In the genomic region with DNA sequence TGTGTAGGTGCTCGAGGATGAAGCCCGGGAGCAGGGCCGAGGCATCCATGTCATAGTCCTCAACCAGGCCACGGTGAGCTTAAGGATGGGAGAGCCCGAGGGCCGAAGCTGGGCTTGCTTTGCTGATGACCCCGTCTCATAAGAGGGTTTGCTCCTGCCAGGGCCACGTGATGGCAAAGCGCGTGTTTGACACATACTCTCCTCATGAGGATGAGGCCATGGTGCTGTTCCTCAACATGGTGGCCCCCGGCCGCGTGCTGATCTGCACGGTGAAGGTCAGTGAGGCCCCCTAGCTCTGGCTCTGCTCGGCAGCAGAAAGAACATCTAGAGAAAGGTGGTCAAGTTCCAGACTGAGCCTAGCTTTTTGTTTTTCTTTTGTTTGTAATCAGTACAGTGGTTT, we compare ENCODE assay signal across 28 mouse cellular contexts. TPM values are rescaled to one million over a fixed set of nuclear protein-coding genes. Genes with fewer than 3 reads are reported as not detected.
DNase-seq lines count a peak whose midpoint lies in the region; ATAC-seq and TF ChIP-seq lines count a peak whose summit lies in the region.
"Had no signal": no experiment of that assay in that cellular context is flagged by ENCODE, and none has a peak within 500 bp of the region (broad histone marks: within the 10 kb centered on the region; RNA-seq: fewer than 3 reads in every experiment).

No protein-coding gene starts in this region.

- peaks cover 2% of the 10 kb centered on the region for H3K4me1 ChIP-seq in heart, adult 2 months (ENCODE audit: control insufficient read depth, insufficient read depth, low read length)
- H3K4me1 ChIP-seq in intestine, embryonic 15.5 days (replicated peaks): peaks cover 15% of the 10 kb centered on the region
- peaks cover 10% of the 10 kb centered on the region; the same call in 1 of the 2 replicates for H3K4me1 ChIP-seq in intestine, embryonic 16.5 days (ENCODE audit: control insufficient read depth, insufficient read depth, low read length)
- peaks cover 18% of the 10 kb centered on the region for H3K4me1 ChIP-seq in midbrain, embryonic 13.5 days (replicated peaks)
- H3K4me1 ChIP-seq in midbrain, embryonic 10.5 days: peaks cover 19% of the 10 kb centered on the region
- no peaks in the 10 kb centered on the region for H3K4me1 ChIP-seq in intestine, postnatal 0 days (replicated peaks; ENCODE audit: control insufficient read depth, insufficient read depth, low read length)

- TF ChIP-seq CTCF in heart, adult 2 months (IDR thresholded peaks at IDR 0.05): no peak
- TF ChIP-seq CTCF in intestine, postnatal 0 days (IDR thresholded peaks at IDR 0.05; ENCODE audit: low read depth): no peak

- TF ChIP-seq POLR2A in heart, adult 2 months (IDR thresholded peaks at IDR 0.05; ENCODE audit: insufficient read depth, low read depth, low read length): no peak

- H3K36me3 ChIP-seq in heart, adult 2 months (ENCODE audit: control insufficient read depth, insufficient read depth, low read length): no peaks in the 10 kb centered on the region
- H3K36me3 ChIP-seq in intestine, embryonic 15.5 days: peaks cover 33% of the 10 kb centered on the region
- peaks cover 30% of the 10 kb centered on the region for H3K36me3 ChIP-seq in intestine, embryonic 16.5 days (ENCODE audit: control insufficient read depth, insufficient read depth, low read length)
- H3K36me3 ChIP-seq in midbrain, embryonic 13.5 days: peaks cover 60% of the 10 kb centered on the region
- peaks cover 62% of the 10 kb centered on the region for H3K36me3 ChIP-seq in midbrain, embryonic 10.5 days
- peaks cover 49% of the 10 kb centered on the region for H3K36me3 ChIP-seq in intestine, postnatal 0 days (ENCODE audit: control insufficient read depth, insufficient read depth)

- H3K9me3 ChIP-seq in intestine, embryonic 15.5 days: no peaks in the 10 kb centered on the region
- no peaks in the 10 kb centered on the region for H3K9me3 ChIP-seq in intestine, embryonic 16.5 days (ENCODE audit: control insufficient read depth, low read length)
- no peaks in the 10 kb centered on the region for H3K9me3 ChIP-seq in midbrain, embryonic 13.5 days
- H3K9me3 ChIP-seq in midbrain, embryonic 10.5 days (replicated peaks): no peaks in the 10 kb centered on the region
- H3K9me3 ChIP-seq in intestine, postnatal 0 days (ENCODE audit: control insufficient read depth): no peaks in the 10 kb centered on the region
- H3K9me3 ChIP-seq: embryonic facial prominence, embryonic 10.5 days; embryonic facial prominence, embryonic 12.5 days; forebrain, embryonic 13.5 days; G1E had no signal

- H3K79me2 ChIP-seq in heart, adult 2 months (replicated peaks; ENCODE audit: control insufficient read depth, insufficient read depth, low read length): 0 out of 2 replicates have a peak, but pooled peaks cover 2% of the 10 kb centered on the region

- DNase-seq in heart, adult 11 months: peak; percentile 90
- no peak for DNase-seq in heart, adult 2 months
- DNase-seq in midbrain, embryonic 10.5 days (ENCODE audit: low spot score): no peak
- DNase-seq: adrenal gland, adult 8-10 months; adrenal gland, postnatal 14 days; adrenal gland, postnatal 36 days; B cell, adult 2 months; cerebellum, adult 11-12 months; cerebellum, adult 2 months; cerebellum, adult 9-10 months; cerebellum, postnatal 10 days; cerebellum, postnatal 25 days had no signal

- no peak for ATAC-seq in intestine, embryonic 15.5 days
- no peak for ATAC-seq in intestine, embryonic 16.5 days
- no peak for ATAC-seq in midbrain, embryonic 13.5 days
- ATAC-seq in intestine, postnatal 0 days: no peak
- ATAC-seq: activated CD4-positive, CD25-positive, alpha-beta regulatory T cell, adult 4 months; CD4-positive, CD25-positive, alpha-beta regulatory T cell, adult 4 months; forebrain, embryonic 13.5 days; Patski had no signal

- TF ChIP-seq EP300 in heart, adult 2 months (IDR thresholded peaks at IDR 0.05; ENCODE audit: insufficient read depth, low read depth, low read length): no peak

- H3K4me3 ChIP-seq in heart, adult 2 months: no peak overlapping the region
- no peak overlapping the region for H3K4me3 ChIP-seq in intestine, embryonic 15.5 days (replicated peaks)
- H3K4me3 ChIP-seq in intestine, embryonic 16.5 days (ENCODE audit: low read length): no peak overlapping the region
- no peak overlapping the region for H3K4me3 ChIP-seq in midbrain, embryonic 13.5 days (replicated peaks)
- H3K4me3 ChIP-seq in midbrain, embryonic 10.5 days: no peak overlapping the region
- no peak overlapping the region for H3K4me3 ChIP-seq in intestine, postnatal 0 days (ENCODE audit: low read depth, low read length)
- H3K4me3 ChIP-seq: embryonic facial prominence, embryonic 10.5 days; embryonic facial prominence, embryonic 12.5 days; forebrain, embryonic 13.5 days had no signal

- WGBS in heart, adult 2 months: 92% methylated on average over 15 of the region's 15 CpGs
- 93% methylated on average over 15 of the region's 15 CpGs for WGBS in intestine, embryonic 15.5 days
- 94% methylated on average over 15 of the region's 15 CpGs for WGBS in intestine, embryonic 16.5 days
- WGBS in midbrain, embryonic 13.5 days: 94% methylated on average over 15 of the region's 15 CpGs
- WGBS in midbrain, embryonic 10.5 days: 96% methylated on average over 15 of the region's 15 CpGs
- 94% methylated on average over 15 of the region's 15 CpGs for WGBS in intestine, postnatal 0 days

- no peak overlapping the region for H3K4me2 ChIP-seq in intestine, embryonic 15.5 days (replicated peaks)
- no peak overlapping the region for H3K4me2 ChIP-seq in intestine, embryonic 16.5 days (ENCODE audit: low read depth, low read length)
- no peak overlapping the region for H3K4me2 ChIP-seq in midbrain, embryonic 13.5 days (replicated peaks)
- no peak overlapping the region for H3K4me2 ChIP-seq in intestine, postnatal 0 days (replicated peaks; ENCODE audit: low read depth)
- H3K4me2 ChIP-seq: embryonic facial prominence, embryonic 12.5 days; forebrain, embryonic 13.5 days had no signal

- H3K27ac ChIP-seq in heart, adult 2 months: no peak overlapping the region
- H3K27ac ChIP-seq in intestine, embryonic 15.5 days: no peak overlapping the region
- no peak overlapping the region for H3K27ac ChIP-seq in intestine, embryonic 16.5 days (ENCODE audit: low read length)
- no peak overlapping the region; the same call in 1 of the 2 replicates for H3K27ac ChIP-seq in midbrain, embryonic 13.5 days
- H3K27ac ChIP-seq in midbrain, embryonic 10.5 days (replicated peaks): no peak overlapping the region
- 0 out of 2 replicates have a peak overlapping the region, but pooled peaks have one; percentile 4 for H3K27ac ChIP-seq in intestine, postnatal 0 days (ENCODE audit: low read depth, low read length)
- H3K27ac ChIP-seq: embryonic facial prominence, embryonic 10.5 days; embryonic facial prominence, embryonic 12.5 days; forebrain, embryonic 13.5 days had no signal

- intact Hi-C loops in heart, adult 2 months (cut with DNase I): no loop called here

- H3K27me3 ChIP-seq in heart, adult 2 months (ENCODE audit: control insufficient read depth, insufficient read depth, low read length): no peaks in the 10 kb centered on the region
- no peaks in the 10 kb centered on the region for H3K27me3 ChIP-seq in intestine, embryonic 15.5 days (replicated peaks)
- no peaks in the 10 kb centered on the region for H3K27me3 ChIP-seq in intestine, embryonic 16.5 days (replicated peaks; ENCODE audit: control insufficient read depth, insufficient read depth, low read length)
- H3K27me3 ChIP-seq in midbrain, embryonic 13.5 days: no peaks in the 10 kb centered on the region; the same call in 1 of the 2 replicates
- H3K27me3 ChIP-seq in midbrain, embryonic 10.5 days (ENCODE audit: low read depth, poor library complexity, severe bottlenecking): no peaks in the 10 kb centered on the region
- no peaks in the 10 kb centered on the region for H3K27me3 ChIP-seq in intestine, postnatal 0 days (replicated peaks; ENCODE audit: control insufficient read depth, insufficient read depth, low read length)
- H3K27me3 ChIP-seq: CH12.LX; embryonic facial prominence, embryonic 12.5 days; forebrain, embryonic 13.5 days; Patski had no signal

- no peak overlapping the region for H3K9ac ChIP-seq in heart, adult 2 months (ENCODE audit: low read depth, low read length)
- H3K9ac ChIP-seq in intestine, embryonic 15.5 days: 0 out of 2 replicates have a peak overlapping the region, but pooled peaks have one; percentile 13
- H3K9ac ChIP-seq in intestine, embryonic 16.5 days (ENCODE audit: low read depth, low read length): no peak overlapping the region
- peak overlapping the region; percentile 29; the same call in 1 of the 2 replicates for H3K9ac ChIP-seq in midbrain, embryonic 13.5 days (replicated peaks)
- no peak overlapping the region for H3K9ac ChIP-seq in intestine, postnatal 0 days (ENCODE audit: low read depth, low read length)
- H3K9ac ChIP-seq: forebrain, embryonic 13.5 days had no signal

RNA-seq across cellular contexts. Expression of gene Lurap1, which starts 1.6 kb away (rescaled TPM):
- 1 to 10 TPM; 4.5 to 5.4 TPM for total RNA-seq in heart, adult 2 months (2021)
- 2.0 and 2.9 TPM in 2 replicates for polyA plus RNA-seq in heart, adult 2 months (2012; rRNA removed)
- 1.5 and 1.6 TPM in 2 replicates for polyA plus RNA-seq in intestine, embryonic 15.5 days (2015; fragmentation: Nextera tagmentation; extraction: Ambion mirVana)
- polyA plus RNA-seq in intestine, embryonic 16.5 days (2015; fragmentation: Nextera tagmentation; extraction: Ambion mirVana): 1.1 and 1.4 TPM in 2 replicates
- polyA plus RNA-seq in midbrain, embryonic 13.5 days (2015; fragmentation: Nextera tagmentation; extraction: Ambion mirVana): 1.5 and 2.2 TPM in 2 replicates
- polyA plus RNA-seq in midbrain, embryonic 10.5 days (2016; fragmentation: Nextera tagmentation; extraction: Ambion mirVana): 2.2 and 2.7 TPM in 2 replicates
- 0.56 and 0.68 TPM in 2 replicates for polyA plus RNA-seq in intestine, postnatal 0 days (2015; fragmentation: Nextera tagmentation; extraction: Ambion mirVana)
- total RNA-seq: CH12.LX had no signal

RNA-seq across cellular contexts. Expression of gene Tspan1, which starts 14.7 kb away (rescaled TPM):
- not detected for total RNA-seq in heart, adult 2 months (2021)
- polyA plus RNA-seq in heart, adult 2 months (2012; rRNA removed): 4.9 TPM in 1 of 2 replicates, not detected in the other
- 35.7 and 43.6 TPM in 2 replicates for polyA plus RNA-seq in intestine, embryonic 15.5 days (2015; fragmentation: Nextera tagmentation; extraction: Ambion mirVana)
- 48.9 and 52.5 TPM in 2 replicates for polyA plus RNA-seq in intestine, embryonic 16.5 days (2015; fragmentation: Nextera tagmentation; extraction: Ambion mirVana)
- polyA plus RNA-seq in midbrain, embryonic 13.5 days (2015; fragmentation: Nextera tagmentation; extraction: Ambion mirVana): 0.11 TPM in 1 of 2 replicates, not detected in the other
- 0.06 TPM in 1 of 2 replicates, not detected in the other for polyA plus RNA-seq in midbrain, embryonic 10.5 days (2016; fragmentation: Nextera tagmentation; extraction: Ambion mirVana)
- 40.1 and 63.8 TPM in 2 replicates for polyA plus RNA-seq in intestine, postnatal 0 days (2015; fragmentation: Nextera tagmentation; extraction: Ambion mirVana)
- total RNA-seq: adrenal gland, adult 18-20 months; adrenal gland, adult 8-10 months; adrenal gland, postnatal 14 days; adrenal gland, postnatal 36 days had no signal
- polyA plus RNA-seq: activated CD4-positive, CD25-positive, alpha-beta regulatory T cell, adult 4 months; G1E had no signal

RNA-seq across cellular contexts. Expression of gene 1700042G07Rik, which starts 20.5 kb away (rescaled TPM):
- not detected for total RNA-seq in heart, adult 2 months (2021)
- 0.45 TPM in 1 of 2 replicates, not detected in the other for polyA plus RNA-seq in heart, adult 2 months (2012; rRNA removed)
- not detected in 2 replicates for polyA plus RNA-seq in intestine, embryonic 15.5 days (2015; fragmentation: Nextera tagmentation; extraction: Ambion mirVana)
- not detected in 2 replicates for polyA plus RNA-seq in intestine, embryonic 16.5 days (2015; fragmentation: Nextera tagmentation; extraction: Ambion mirVana)
- polyA plus RNA-seq in midbrain, embryonic 13.5 days (2015; fragmentation: Nextera tagmentation; extraction: Ambion mirVana): not detected in 2 replicates
- polyA plus RNA-seq in midbrain, embryonic 10.5 days (2016; fragmentation: Nextera tagmentation; extraction: Ambion mirVana): not detected in 2 replicates
- not detected in 2 replicates for polyA plus RNA-seq in intestine, postnatal 0 days (2015; fragmentation: Nextera tagmentation; extraction: Ambion mirVana)
- total RNA-seq: adrenal gland, adult 18-20 months; adrenal gland, adult 8-10 months; adrenal gland, postnatal 14 days; adrenal gland, postnatal 36 days; CH12.LX; G1E had no signal
- polyA plus RNA-seq: activated CD4-positive, CD25-positive, alpha-beta regulatory T cell, adult 4 months; CD4-positive, CD25-positive, alpha-beta regulatory T cell, adult 4 months; cerebellum, adult 2 months; cortical plate, adult 2 months; embryonic facial prominence, embryonic 10.5 days; embryonic facial prominence, embryonic 12.5 days; embryonic facial prominence, embryonic 14.5 days; forebrain, embryonic 11.5 days; forebrain, embryonic 13.5 days; G1E; Patski had no signal

RNA-seq across cellular contexts. Expression of gene Gm49337, which starts 20.5 kb away (rescaled TPM):
- total RNA-seq in heart, adult 2 months (2021): under 1 TPM; 0.16 to 0.37 TPM
- not detected in 2 replicates for polyA plus RNA-seq in heart, adult 2 months (2012; rRNA removed)
- not detected in 2 replicates for polyA plus RNA-seq in intestine, embryonic 15.5 days (2015; fragmentation: Nextera tagmentation; extraction: Ambion mirVana)
- not detected in 2 replicates for polyA plus RNA-seq in intestine, embryonic 16.5 days (2015; fragmentation: Nextera tagmentation; extraction: Ambion mirVana)
- polyA plus RNA-seq in midbrain, embryonic 13.5 days (2015; fragmentation: Nextera tagmentation; extraction: Ambion mirVana): not detected in 2 replicates
- polyA plus RNA-seq in midbrain, embryonic 10.5 days (2016; fragmentation: Nextera tagmentation; extraction: Ambion mirVana): not detected in 2 replicates
- not detected in 2 replicates for polyA plus RNA-seq in intestine, postnatal 0 days (2015; fragmentation: Nextera tagmentation; extraction: Ambion mirVana)
- total RNA-seq: adrenal gland, adult 18-20 months; adrenal gland, adult 8-10 months; adrenal gland, postnatal 14 days; adrenal gland, postnatal 36 days; CH12.LX; G1E had no signal
- polyA plus RNA-seq: activated CD4-positive, CD25-positive, alpha-beta regulatory T cell, adult 4 months; CD4-positive, CD25-positive, alpha-beta regulatory T cell, adult 4 months; cerebellum, adult 2 months; cortical plate, adult 2 months; embryonic facial prominence, embryonic 10.5 days; embryonic facial prominence, embryonic 12.5 days; embryonic facial prominence, embryonic 14.5 days; forebrain, embryonic 11.5 days; forebrain, embryonic 13.5 days; G1E; Patski had no signal

RNA-seq across cellular contexts. Expression of gene Pomgnt1, which starts 29.1 kb away (rescaled TPM):
- 10 to 100 TPM; 52.7 to 59.5 TPM for total RNA-seq in heart, adult 2 months (2021)
- polyA plus RNA-seq in heart, adult 2 months (2012; rRNA removed): 44.4 and 65.2 TPM in 2 replicates
- 45.8 and 48.0 TPM in 2 replicates for polyA plus RNA-seq in intestine, embryonic 15.5 days (2015; fragmentation: Nextera tagmentation; extraction: Ambion mirVana)
- 35.2 and 39.9 TPM in 2 replicates for polyA plus RNA-seq in intestine, embryonic 16.5 days (2015; fragmentation: Nextera tagmentation; extraction: Ambion mirVana)
- 51.8 and 56.9 TPM in 2 replicates for polyA plus RNA-seq in midbrain, embryonic 13.5 days (2015; fragmentation: Nextera tagmentation; extraction: Ambion mirVana)
- 55.9 TPM in 2 replicates for polyA plus RNA-seq in midbrain, embryonic 10.5 days (2016; fragmentation: Nextera tagmentation; extraction: Ambion mirVana)
- 18.1 and 18.2 TPM in 2 replicates for polyA plus RNA-seq in intestine, postnatal 0 days (2015; fragmentation: Nextera tagmentation; extraction: Ambion mirVana)

Comparison
In these comparisons a context has a peak if more than half of its experiments do, and no peak if none do; other contexts are left out.
1. H3K9ac ChIP-seq: peak in intestine, embryonic 15.5 days (single experiment) and midbrain, embryonic 13.5 days (single experiment); none in heart, adult 2 months (single experiment), intestine, embryonic 16.5 days (single experiment) and intestine, postnatal 0 days (single experiment).